Mouse (Mus musculus): ENCODE measurements around the gene Rad51. TPM values are rescaled to one million over a fixed set of nuclear protein-coding genes. Genes with fewer than 3 reads are reported as not detected.

Rad51 gene
- polyA plus RNA-seq, 1 experiment from 2014 or later: 8.3 TPM

- peak overlapping the region; percentile 94 for H3K4me2 ChIP-seq (replicated peaks)
- ATAC-seq (ENCODE audit: low FRiP score): no peak
- peaks cover 18% of the 10 kb centered on the region for H3K36me3 ChIP-seq (replicated peaks; ENCODE audit: control insufficient read depth, insufficient read depth)
- peaks cover 16% of the 10 kb centered on the region for H3K4me1 ChIP-seq (replicated peaks; ENCODE audit: control insufficient read depth, insufficient read depth, low read length)
- H3K27me3 ChIP-seq (ENCODE audit: control insufficient read depth, insufficient read depth, low read length): no peaks in the 10 kb centered on the region
- H3K9ac ChIP-seq: no peak overlapping the region
- no peak overlapping the region for H3K27ac ChIP-seq
- no peak overlapping the region for H3K4me3 ChIP-seq (replicated peaks; ENCODE audit: low read length)
- no peaks in the 10 kb centered on the region for H3K9me3 ChIP-seq (ENCODE audit: control insufficient read depth, low read length)
- no peak for DNase-seq (ENCODE audit: low spot score)
These were observed 45.2 kb downstream of the Rad51 start for GRCm38 (mm10) chr2:119157836-119158235.

- Histone ChIP-seq H3K4me1 (replicated peaks; ENCODE audit: control insufficient read depth, insufficient read depth, low read length) (peaks cover 4% of the 10 kb centered on the region), H3K9me3 (ENCODE audit: control insufficient read depth, low read length) (no peaks in the 10 kb centered on the region), H3K27ac (no peak overlapping the region), H3K27me3 (ENCODE audit: control insufficient read depth, insufficient read depth, low read length) (peaks cover 17% of the 10 kb centered on the region; the same call in 1 of the 2 replicates), H3K4me2 (replicated peaks) (no peak overlapping the region), H3K4me3 (replicated peaks; ENCODE audit: low read length) (no peak overlapping the region), H3K9ac (no peak overlapping the region), H3K36me3 (replicated peaks; ENCODE audit: control insufficient read depth, insufficient read depth) (no peaks in the 10 kb centered on the region)
- 39% methylated on average over 2 of the region's 2 CpGs for WGBS
- DNase-seq (ENCODE audit: low spot score) (no peak), ATAC-seq (ENCODE audit: low FRiP score) (no peak)
These were observed 48.7 kb downstream of the Rad51 start for GRCm38 (mm10) chr2:119161247-119161646.

GRCm38 (mm10) chr2:119163135-119163534, 50.5 kb downstream of the Rad51 start:
- peaks cover 34% of the 10 kb centered on the region for H3K27me3 ChIP-seq (ENCODE audit: control insufficient read depth, insufficient read depth, low read length)
- H3K36me3 ChIP-seq (replicated peaks; ENCODE audit: control insufficient read depth, insufficient read depth): no peaks in the 10 kb centered on the region
- peaks cover 16% of the 10 kb centered on the region for H3K4me1 ChIP-seq (replicated peaks; ENCODE audit: control insufficient read depth, insufficient read depth, low read length)
- H3K4me3 ChIP-seq (replicated peaks; ENCODE audit: low read length): no peak overlapping the region
- ATAC-seq (ENCODE audit: low FRiP score): no peak
- no peaks in the 10 kb centered on the region for H3K9me3 ChIP-seq (ENCODE audit: control insufficient read depth, low read length)
- DNase-seq (ENCODE audit: low spot score): no peak
- H3K4me2 ChIP-seq (replicated peaks): no peak overlapping the region
- no peak overlapping the region for H3K27ac ChIP-seq
- WGBS: 61% methylated on average over 3 of the region's 3 CpGs
- no peak overlapping the region for H3K9ac ChIP-seq

- Histone ChIP-seq H3K9me3 (ENCODE audit: control insufficient read depth, low read length) (no peaks in the 10 kb centered on the region), H3K27me3 (ENCODE audit: control insufficient read depth, insufficient read depth, low read length) (peaks cover 35% of the 10 kb centered on the region), H3K9ac (no peak overlapping the region), H3K4me1 (replicated peaks; ENCODE audit: control insufficient read depth, insufficient read depth, low read length) (peaks cover 16% of the 10 kb centered on the region), H3K36me3 (replicated peaks; ENCODE audit: control insufficient read depth, insufficient read depth) (no peaks in the 10 kb centered on the region), H3K27ac (no peak overlapping the region), H3K4me2 (replicated peaks) (no peak overlapping the region), H3K4me3 (replicated peaks; ENCODE audit: low read length) (no peak overlapping the region)
- 88% methylated on average over 4 of the region's 4 CpGs for whole genome bisulfite sequencing
- no peak for ATAC-seq (ENCODE audit: low FRiP score)
- no peak for DNase-seq (ENCODE audit: low spot score)
These were observed 51.4 kb downstream of the Rad51 start for GRCm38 (mm10) chr2:119163999-119164398.

GRCm38 (mm10) chr2:119165401-119165800, 52.8 kb downstream of the Rad51 start:
- ATAC-seq (ENCODE audit: low FRiP score) (no peak), DNase-seq (ENCODE audit: low spot score) (no peak)
- Histone ChIP-seq H3K4me2 (replicated peaks) (no peak overlapping the region), H3K27ac (no peak overlapping the region), H3K4me1 (replicated peaks; ENCODE audit: control insufficient read depth, insufficient read depth, low read length) (peaks cover 16% of the 10 kb centered on the region), H3K4me3 (replicated peaks; ENCODE audit: low read length) (no peak overlapping the region), H3K27me3 (ENCODE audit: control insufficient read depth, insufficient read depth, low read length) (peaks cover 35% of the 10 kb centered on the region), H3K9me3 (ENCODE audit: control insufficient read depth, low read length) (no peaks in the 10 kb centered on the region), H3K9ac (no peak overlapping the region), H3K36me3 (replicated peaks; ENCODE audit: control insufficient read depth, insufficient read depth) (no peaks in the 10 kb centered on the region)

- DNase-seq (ENCODE audit: low spot score) (peak; percentile 70), ATAC-seq (ENCODE audit: low FRiP score) (peak; percentile 73)
- Histone ChIP-seq H3K4me1 (replicated peaks; ENCODE audit: control insufficient read depth, insufficient read depth, low read length) (peaks cover 16% of the 10 kb centered on the region), H3K36me3 (replicated peaks; ENCODE audit: control insufficient read depth, insufficient read depth) (no peaks in the 10 kb centered on the region), H3K9ac (peak within 1 kb of the TSS; percentile 51), H3K9me3 (ENCODE audit: control insufficient read depth, low read length) (no peaks in the 10 kb centered on the region), H3K27me3 (ENCODE audit: control insufficient read depth, insufficient read depth, low read length) (peaks cover 35% of the 10 kb centered on the region), H3K27ac (no peak within 1 kb of the TSS), H3K4me2 (replicated peaks) (peak within 1 kb of the TSS; percentile 100), H3K4me3 (replicated peaks; ENCODE audit: low read length) (peak within 1 kb of the TSS; percentile 50)
- WGBS: under 1% methylated on average over 60 of the region's 60 CpGs
These were observed 54.6 kb downstream of the Rad51 start, which contains the start of gene Gchfr for GRCm38 (mm10) chr2:119166901-119167865. TSS of gene Gchfr (plus strand) at chr2:119167773.

GRCm38 (mm10) chr2:119167866-119168256, 55.3 kb downstream of the Rad51 start:
- Histone ChIP-seq H3K4me2 (replicated peaks) (peak overlapping the region; percentile 100), H3K4me1 (replicated peaks; ENCODE audit: control insufficient read depth, insufficient read depth, low read length) (peaks cover 21% of the 10 kb centered on the region), H3K9ac (peak overlapping the region; percentile 51), H3K27ac (no peak overlapping the region), H3K36me3 (replicated peaks; ENCODE audit: control insufficient read depth, insufficient read depth) (no peaks in the 10 kb centered on the region), H3K27me3 (ENCODE audit: control insufficient read depth, insufficient read depth, low read length) (peaks cover 35% of the 10 kb centered on the region), H3K9me3 (ENCODE audit: control insufficient read depth, low read length) (no peaks in the 10 kb centered on the region), H3K4me3 (replicated peaks; ENCODE audit: low read length) (peak overlapping the region; percentile 50)
- WGBS: 3% methylated on average over 21 of the region's 26 CpGs
- DNase-seq (ENCODE audit: low spot score): no peak
- ATAC-seq (ENCODE audit: low FRiP score): peak; percentile 33; the same call in 1 of the 2 replicates

- Histone ChIP-seq H3K4me3 (replicated peaks; ENCODE audit: low read length) (no peak overlapping the region), H3K4me1 (replicated peaks; ENCODE audit: control insufficient read depth, insufficient read depth, low read length) (peaks cover 28% of the 10 kb centered on the region)
- WGBS: 96% methylated on average over 2 of the region's 2 CpGs
These were observed 57.7 kb downstream of the Rad51 start for GRCm38 (mm10) chr2:119170282-119170681.

GRCm38 (mm10) chr2:119171574-119171973, 59.0 kb downstream of the Rad51 start:
- Histone ChIP-seq H3K36me3 (replicated peaks; ENCODE audit: control insufficient read depth, insufficient read depth) (peaks cover 2% of the 10 kb centered on the region), H3K9me3 (ENCODE audit: control insufficient read depth, low read length) (no peaks in the 10 kb centered on the region), H3K27ac (no peak overlapping the region), H3K4me2 (replicated peaks) (no peak overlapping the region), H3K4me3 (replicated peaks; ENCODE audit: low read length) (no peak overlapping the region), H3K9ac (no peak overlapping the region), H3K27me3 (ENCODE audit: control insufficient read depth, insufficient read depth, low read length) (peaks cover 16% of the 10 kb centered on the region), H3K4me1 (replicated peaks; ENCODE audit: control insufficient read depth, insufficient read depth, low read length) (peaks cover 27% of the 10 kb centered on the region)
- 62% methylated on average over 8 of the region's 8 CpGs for WGBS
- DNase-seq (ENCODE audit: low spot score) (no peak), ATAC-seq (ENCODE audit: low FRiP score) (no peak)

More at GRCm38 (mm10) chr2:119170282-119170681, 57.7 kb downstream of the Rad51 start:
- H3K4me2 ChIP-seq (replicated peaks): no peak overlapping the region
- peaks cover 28% of the 10 kb centered on the region for H3K27me3 ChIP-seq (ENCODE audit: control insufficient read depth, insufficient read depth, low read length)
- no peak overlapping the region for H3K27ac ChIP-seq
- H3K36me3 ChIP-seq (replicated peaks; ENCODE audit: control insufficient read depth, insufficient read depth): no peaks in the 10 kb centered on the region
- ATAC-seq (ENCODE audit: low FRiP score): no peak
- no peak for DNase-seq (ENCODE audit: low spot score)
- no peaks in the 10 kb centered on the region for H3K9me3 ChIP-seq (ENCODE audit: control insufficient read depth, low read length)
- H3K9ac ChIP-seq: no peak overlapping the region
